Mouse (Mus musculus) testis, adult 2 months (tissue): ENCODE results near the gene 2610528A11Rik. TPM values are rescaled to one million over a fixed set of nuclear protein-coding genes. Genes with fewer than 3 reads are reported as not detected.
"Not testable (repeated sequence)": the region's sequence is repeated elsewhere in the genome, so short reads cannot be mapped to it uniquely, and the experiment has no call there.

ENCODE experiments used
- H3K27ac ChIP-seq: fragments of 200-500 bp; 2 replicates; pipeline ENCODE4 v1.5.1; 2012; ENCODE audit warnings: low read depth, low read length; ENCODE audit not compliant: control insufficient read depth, insufficient read depth
- H3K27me3 ChIP-seq: fragments of 200-500 bp; 2 replicates; pipeline ENCODE4 v1.6.1; 2012; ENCODE audit warnings: mild to moderate bottlenecking, low read length, moderate library complexity; ENCODE audit not compliant: control insufficient read depth, insufficient read depth
- H3K36me3 ChIP-seq: fragments of 200-500 bp; 2 replicates; pipeline ENCODE4 v1.6.1; 2012; ENCODE audit warnings: mild to moderate bottlenecking, low read length; ENCODE audit not compliant: control insufficient read depth, insufficient read depth
- H3K4me1 ChIP-seq: fragments of 200-500 bp; 2 replicates; pipeline ENCODE4 v1.6.1; 2012; ENCODE audit warnings: low read length; ENCODE audit not compliant: control insufficient read depth, insufficient read depth
- H3K4me3 ChIP-seq: fragments of 200-500 bp; 2 replicates; pipeline ENCODE4 v1.5.1; 2012; ENCODE audit warnings: low read depth, mild to moderate bottlenecking, low read length, moderate library complexity, mixed read lengths; ENCODE audit not compliant: control insufficient read depth
- CTCF ChIP-seq: fragments of 200-500 bp; IDR thresholded peaks from 2 replicates; pipeline ENCODE4 v1.5.1; 2012; ENCODE audit warnings: low read depth, mild to moderate bottlenecking, inconsistent platforms, low read length, moderate library complexity; ENCODE audit not compliant: control insufficient read depth, insufficient read depth, insufficient replicate concordance
- POLR2A ChIP-seq: fragments of 200-500 bp; IDR thresholded peaks from 2 replicates; pipeline ENCODE4 v1.6.1; 2012; ENCODE audit warnings: low read depth, mild to moderate bottlenecking, inconsistent platforms, low read length, moderate library complexity; ENCODE audit not compliant: control insufficient read depth
- polyA plus RNA-seq: library from polyadenylated mRNA; depleted of rRNA; stranded (reverse); fragments of >200 nt; gene quantifications from 2 replicates; pipeline ENCODE4 v1.2.3, GENCODE M21; 2012; rRNA removed

The 2610528A11Rik gene
- 81.4 and 85.0 TPM in 2 replicates for polyA plus RNA-seq

- no peaks in the 10 kb centered on the region for H3K36me3 ChIP-seq
- H3K4me3 ChIP-seq: peak within 1 kb of the TSS; percentile 75
- no peaks in the 10 kb centered on the region for H3K27me3 ChIP-seq
- H3K4me1 ChIP-seq: no peaks in the 10 kb centered on the region
- no peak for TF ChIP-seq POLR2A
- no peak for TF ChIP-seq CTCF
- no peak within 1 kb of the TSS; the same call in 1 of the 2 replicates for H3K27ac ChIP-seq
These were observed at the start of gene 2610528A11Rik for GRCm38 (mm10) chr14:37113922-37114321. TSS of gene 2610528A11Rik (minus strand) at chr14:37114022.

- TF ChIP-seq CTCF (no peak), POLR2A (no peak)
These were observed 49.6 kb upstream of the 2610528A11Rik start for GRCm38 (mm10) chr14:37163277-37163956.

GRCm38 (mm10) chr14:37154391-37154790 is 40.6 kb upstream of the 2610528A11Rik start:
- TF ChIP-seq CTCF (no peak), POLR2A (no peak)
- Histone ChIP-seq H3K27me3 (no peaks in the 10 kb centered on the region), H3K36me3 (no peaks in the 10 kb centered on the region), H3K27ac (no peak overlapping the region), H3K4me3 (no peak overlapping the region), H3K4me1 (no peaks in the 10 kb centered on the region)

More at GRCm38 (mm10) chr14:37163277-37163956, 49.6 kb upstream of the 2610528A11Rik start:
- Histone ChIP-seq H3K36me3 (no peaks in the 10 kb centered on the region), H3K4me3 (no peak overlapping the region), H3K4me1 (no peaks in the 10 kb centered on the region), H3K27me3 (no peaks in the 10 kb centered on the region), H3K27ac (no peak overlapping the region)

GRCm38 (mm10) chr14:37139051-37139710 is 25.4 kb upstream of the 2610528A11Rik start:
- H3K4me1 ChIP-seq: no peaks in the 10 kb centered on the region
- H3K36me3 ChIP-seq: no peaks in the 10 kb centered on the region
- H3K27me3 ChIP-seq: no peaks in the 10 kb centered on the region
- no peak overlapping the region for H3K27ac ChIP-seq
- no peak overlapping the region for H3K4me3 ChIP-seq
- no peak for TF ChIP-seq POLR2A
- TF ChIP-seq CTCF: no peak

GRCm38 (mm10) chr14:37137596-37137995 is 23.8 kb upstream of the 2610528A11Rik start:
- H3K4me3 ChIP-seq, H3K4me1 ChIP-seq, H3K27me3 ChIP-seq, H3K27ac ChIP-seq, H3K36me3 ChIP-seq: not testable (repeated sequence)

GRCm38 (mm10) chr14:37136110-37136509 is 22.3 kb upstream of the 2610528A11Rik start:
- Histone ChIP-seq H3K4me3 (no peak overlapping the region; the same call in 1 of the 2 replicates), H3K27me3 (no peaks in the 10 kb centered on the region), H3K36me3 (peaks cover 1% of the 10 kb centered on the region; the same call in 1 of the 2 replicates), H3K4me1 (peaks cover 2% of the 10 kb centered on the region; the same call in 1 of the 2 replicates), H3K27ac (no peak overlapping the region)
- no peak for TF ChIP-seq CTCF
- TF ChIP-seq POLR2A: no peak

- Histone ChIP-seq H3K4me3 (peak overlapping the region; percentile 91), H3K4me1 (peaks cover 2% of the 10 kb centered on the region; the same call in 1 of the 2 replicates), H3K27me3 (no peaks in the 10 kb centered on the region), H3K36me3 (peaks cover 1% of the 10 kb centered on the region; the same call in 1 of the 2 replicates), H3K27ac (peak overlapping the region; percentile 81)
- no peak for TF ChIP-seq CTCF
- TF ChIP-seq POLR2A: no peak
These were observed 21.8 kb upstream of the 2610528A11Rik start for GRCm38 (mm10) chr14:37135671-37136070.
